Mouse (Mus musculus) kidney, adult 10 weeks (tissue): ENCODE results near the gene Celf3. TPM values are rescaled to one million over a fixed set of nuclear protein-coding genes. Genes with fewer than 3 reads are reported as not detected.

Experiments used
- polyA plus RNA-seq: library from polyadenylated mRNA; stranded (reverse); fragments of 350-450 nt; fragmentation: Illumina TruSeq; extraction: RNeasy Lipid Tissue Mini Kit (QIAGEN cat#74804); gene quantifications from one replicate; pipeline ENCODE4 v1.2.3, GENCODE M21; 2014; ENCODE audit warnings: low read depth, low replicate concordance

Gene Celf3
- polyA plus RNA-seq: not detected

DNA sequence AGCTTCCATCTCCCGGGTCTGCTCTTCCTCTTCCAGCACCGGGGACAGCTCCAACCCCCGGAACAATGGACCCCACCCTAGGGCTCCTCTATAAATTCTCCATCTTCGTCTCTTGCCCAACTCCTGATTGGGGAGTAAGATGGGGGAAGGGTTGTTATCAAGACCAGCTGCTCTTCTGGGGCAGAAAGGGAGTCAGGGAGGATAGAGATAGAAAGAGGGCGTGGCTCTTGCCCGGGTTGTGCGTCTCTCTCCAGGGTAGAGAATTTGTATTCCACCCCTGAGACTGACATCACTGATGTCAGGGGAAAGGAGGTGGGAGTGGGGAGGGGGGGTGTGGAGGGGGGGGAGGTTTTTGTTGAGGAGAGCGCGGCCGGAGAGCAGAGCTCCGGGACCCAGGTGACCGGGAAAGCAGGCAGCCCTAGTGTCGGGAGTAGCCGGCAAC is at the start of gene Celf3:
Celf3 (plus strand) TSS at position 315 of the 442 bp plus-strand sequence.

DNA sequence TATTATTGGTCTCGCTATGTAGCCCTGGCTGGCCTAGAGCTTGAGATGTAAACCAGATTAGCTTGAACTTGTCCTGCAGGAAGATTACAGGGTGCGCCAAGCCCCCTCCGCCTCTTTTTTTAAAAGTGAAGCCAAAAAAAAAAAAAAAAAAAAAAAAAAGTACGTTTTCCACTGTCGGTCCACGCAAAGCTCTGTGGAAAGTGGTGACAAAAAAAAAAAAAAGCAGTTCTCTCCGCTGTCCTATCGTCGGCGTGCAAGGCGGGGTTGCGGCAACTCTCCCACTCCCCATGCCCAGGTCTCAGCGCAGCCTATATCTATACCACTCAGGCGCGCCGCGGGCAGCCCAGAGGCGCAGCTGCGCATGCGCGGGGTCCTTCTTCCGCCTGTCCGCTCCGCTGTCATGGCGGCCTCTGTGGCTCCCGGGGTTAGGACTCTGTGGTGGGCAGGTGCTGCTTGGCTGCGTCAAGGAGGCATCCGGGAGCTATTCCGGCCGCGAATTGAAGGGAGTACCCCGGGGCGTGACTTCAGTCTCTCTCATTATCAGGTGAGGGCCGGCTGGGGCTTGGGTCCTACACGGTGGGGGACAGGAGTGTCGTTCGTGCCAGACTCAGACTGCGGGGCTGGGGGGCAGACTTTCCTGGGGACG is 35.0 kb upstream of the Celf3 start, which contains the start of gene Mrpl9:
Mrpl9 (plus strand) TSS at position 368 of the 646 bp plus-strand sequence.

DNA sequence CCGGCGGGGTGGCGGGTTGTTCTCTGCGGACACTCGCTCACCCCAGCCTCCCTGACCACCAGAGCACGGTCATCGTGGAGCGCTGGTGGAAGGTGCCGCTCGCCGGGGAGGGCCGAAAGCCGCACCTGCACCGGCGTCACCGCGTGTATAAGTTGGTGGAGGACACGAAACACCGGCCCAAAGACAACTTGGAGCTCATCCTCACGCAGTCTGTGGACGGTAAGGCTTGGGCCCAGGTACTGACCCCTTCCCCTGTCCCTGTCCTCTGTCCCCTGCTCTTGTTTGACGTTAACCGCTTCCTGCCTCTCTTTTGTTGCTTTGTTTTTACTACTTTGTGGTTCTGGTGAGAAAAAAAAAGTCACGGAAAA is 34.5 kb upstream of the Celf3 start, which contains the start of gene Oaz3:
Oaz3 (minus strand) TSS at position 319 of the 368 bp plus-strand sequence.

DNA sequence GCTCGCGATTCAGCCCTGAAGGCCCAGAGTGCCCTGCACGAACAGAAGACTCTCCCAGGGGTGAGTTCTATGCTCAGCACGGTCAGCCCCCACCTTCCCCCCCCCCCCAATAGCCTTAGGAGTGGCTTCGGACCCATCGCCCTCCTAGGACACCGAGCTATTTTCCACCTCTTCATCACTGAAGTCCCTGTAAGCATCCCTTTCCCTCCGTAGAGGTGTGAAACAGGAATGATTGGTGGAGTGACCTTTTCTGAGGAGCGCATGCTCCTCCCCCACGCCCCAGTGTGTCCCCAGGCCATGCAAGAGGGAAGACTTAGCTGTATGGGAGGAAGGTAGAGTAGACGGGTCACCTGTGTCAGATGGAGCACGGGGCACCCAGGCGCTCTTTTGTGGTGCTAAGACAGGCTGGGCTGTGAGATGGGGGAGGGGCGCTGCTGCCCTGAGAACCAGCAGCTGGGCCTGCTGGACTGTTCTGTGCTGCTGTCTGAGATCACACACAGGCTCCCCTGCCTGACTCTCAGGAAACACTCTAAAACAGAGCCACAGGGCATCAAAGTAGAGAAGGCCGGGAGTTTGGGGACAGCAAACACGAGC is 2.3 kb downstream of the Celf3 start, which contains the start of gene Riiad1:
Riiad1 (minus strand) TSS at position 51 of the 594 bp plus-strand sequence.

Other genes starting within 250 kb of the Celf3 start
- gene Gm4778, start 214.3 kb upstream of the Celf3 start, polyA plus RNA-seq: not detected
- gene Them4, start 168.2 kb upstream of the Celf3 start, polyA plus RNA-seq: 64.1 TPM
- gene Them5, start 136.2 kb upstream of the Celf3 start, polyA plus RNA-seq: not detected
- not detected for gene C2cd4d, start 115.9 kb upstream of the Celf3 start, polyA plus RNA-seq
- gene Rorc, start 105.5 kb upstream of the Celf3 start, polyA plus RNA-seq: 18.8 TPM
- gene Lingo4, start 79.8 kb upstream of the Celf3 start, polyA plus RNA-seq: not detected
- gene Tdrkh, start 65.0 kb upstream of the Celf3 start, polyA plus RNA-seq: 8.9 TPM
- 53.4 TPM for gene Mrpl9, start 35.0 kb upstream of the Celf3 start, polyA plus RNA-seq
- not detected for gene Oaz3, start 34.4 kb upstream of the Celf3 start, polyA plus RNA-seq
- gene Riiad1, start 2.0 kb downstream of the Celf3 start, polyA plus RNA-seq: 1.8 TPM
- gene Snx27, start 104.4 kb downstream of the Celf3 start, polyA plus RNA-seq: 74.6 TPM
- gene Gm10972, start 164.8 kb downstream of the Celf3 start, polyA plus RNA-seq: not detected
- gene Tuft1, start 180.6 kb downstream of the Celf3 start, polyA plus RNA-seq: 5.6 TPM
- 0.61 TPM for gene Selenbp2, start 215.3 kb downstream of the Celf3 start, polyA plus RNA-seq